Mouse (Mus musculus): ENCODE results near the gene Rapgef4.

- TF ChIP-seq MYOD1 (IDR thresholded peaks at IDR 0.05; ENCODE audit: control insufficient read depth, insufficient read length, low read depth) (no peak), CEBPB (IDR thresholded peaks at IDR 0.05; ENCODE audit: low read depth) (peak; percentile 89), CTCF (IDR thresholded peaks at IDR 0.05; ENCODE audit: control insufficient read depth, insufficient read depth, insufficient read length) (no peak), USF1 (IDR thresholded peaks at IDR 0.05; ENCODE audit: low read depth) (no peak), MAX (IDR thresholded peaks at IDR 0.05) (no peak), MYOG (IDR thresholded peaks at IDR 0.05; ENCODE audit: control insufficient read depth, extremely low read depth, insufficient read length) (no peak)
Measured at GRCm38 (mm10) chr2:72280524-72280923, 299.5 kb downstream of the Rapgef4 start.
